Mouse (Mus musculus) lung, postnatal 0 days (tissue): Measurements from ENCODE around the gene Pcsk6. TPM values are rescaled to one million over a fixed set of nuclear protein-coding genes. Genes with fewer than 3 reads are reported as not detected.

ENCODE experiments used
- ATAC-seq: fragments of 200-750 bp; cut with Nextera tagmentation; 2 replicates; pipeline ENCODE4 v1.8.0; 2017; ENCODE audit warnings: moderate library complexity
- DNase-seq: peaks from one replicate; pipeline ENCODE4 v3.0.0-alpha.2; 2016; ENCODE audit warnings: low spot score
- H3K27ac ChIP-seq: fragments of 300-500 bp; sonication (generic); 2 replicates; pipeline ENCODE4 v1.5.1; 2014; ENCODE audit warnings: antibody characterized with exemption, mild to moderate bottlenecking, low read length, mixed read lengths
- H3K27me3 ChIP-seq: fragments of 300-500 bp; sonication (generic); replicated peaks from 2 replicates; pipeline ENCODE4 v1.6.1; 2014; ENCODE audit warnings: low read length, mixed read lengths; ENCODE audit not compliant: insufficient read depth
- H3K36me3 ChIP-seq: fragments of 300-500 bp; sonication (generic); 2 replicates; pipeline ENCODE4 v1.6.1; 2014; ENCODE audit warnings: low read length, mixed read lengths; ENCODE audit not compliant: insufficient read depth
- H3K4me1 ChIP-seq: fragments of 300-500 bp; sonication (generic); 2 replicates; pipeline ENCODE4 v1.6.1; 2014; ENCODE audit warnings: antibody characterized with exemption, low read depth, low read length, mixed read lengths; ENCODE audit not compliant: insufficient read depth
- H3K4me2 ChIP-seq: fragments of 300-500 bp; sonication (generic); replicated peaks from 2 replicates; pipeline ENCODE4 v1.6.1; 2014; ENCODE audit warnings: low read depth, mild to moderate bottlenecking, low read length, moderate library complexity, mixed read lengths
- H3K4me3 ChIP-seq: fragments of 300-500 bp; sonication (generic); 2 replicates; pipeline ENCODE4 v1.5.1; 2014; ENCODE audit warnings: low read depth, low read length
- H3K9ac ChIP-seq: fragments of 300-500 bp; sonication (generic); replicated peaks from 2 replicates; pipeline ENCODE4 v1.6.1; 2014; ENCODE audit warnings: low read depth, mild to moderate bottlenecking
- H3K9me3 ChIP-seq: fragments of 300-500 bp; sonication (generic); 2 replicates; pipeline ENCODE4 v1.6.1; 2016; ENCODE audit warnings: low read length, mixed read lengths
- CTCF ChIP-seq: IDR thresholded peaks from 2 replicates; pipeline ENCODE4 v1.5.1; 2016; ENCODE audit warnings: antibody characterized with exemption, mild to moderate bottlenecking
- EP300 ChIP-seq: IDR thresholded peaks from 2 replicates; pipeline ENCODE4 v1.6.1; 2016; ENCODE audit warnings: antibody characterized with exemption, mild to moderate bottlenecking, control low read depth
- WGBS: fragments of 180-500 bp; shearing (Covaris S2); extraction: QIAGEN DNeasy Blood & Tissue Kit; methylation state at CpG from one replicate; pipeline ENCODE4 v1.1.7; 2014; 5-methylcytosine and 5-hydroxymethylcytosine counted together
- polyA plus RNA-seq: library from polyadenylated mRNA; unstranded; fragments of >200 nt; fragmentation: Nextera tagmentation; extraction: Ambion mirVana; gene quantifications from 2 replicates; pipeline ENCODE4 v1.2.1, GENCODE M21; 2015

Pcsk6 gene
- polyA plus RNA-seq, 1 experiment from 2014 or later, result 1.4 TPM

DNA sequence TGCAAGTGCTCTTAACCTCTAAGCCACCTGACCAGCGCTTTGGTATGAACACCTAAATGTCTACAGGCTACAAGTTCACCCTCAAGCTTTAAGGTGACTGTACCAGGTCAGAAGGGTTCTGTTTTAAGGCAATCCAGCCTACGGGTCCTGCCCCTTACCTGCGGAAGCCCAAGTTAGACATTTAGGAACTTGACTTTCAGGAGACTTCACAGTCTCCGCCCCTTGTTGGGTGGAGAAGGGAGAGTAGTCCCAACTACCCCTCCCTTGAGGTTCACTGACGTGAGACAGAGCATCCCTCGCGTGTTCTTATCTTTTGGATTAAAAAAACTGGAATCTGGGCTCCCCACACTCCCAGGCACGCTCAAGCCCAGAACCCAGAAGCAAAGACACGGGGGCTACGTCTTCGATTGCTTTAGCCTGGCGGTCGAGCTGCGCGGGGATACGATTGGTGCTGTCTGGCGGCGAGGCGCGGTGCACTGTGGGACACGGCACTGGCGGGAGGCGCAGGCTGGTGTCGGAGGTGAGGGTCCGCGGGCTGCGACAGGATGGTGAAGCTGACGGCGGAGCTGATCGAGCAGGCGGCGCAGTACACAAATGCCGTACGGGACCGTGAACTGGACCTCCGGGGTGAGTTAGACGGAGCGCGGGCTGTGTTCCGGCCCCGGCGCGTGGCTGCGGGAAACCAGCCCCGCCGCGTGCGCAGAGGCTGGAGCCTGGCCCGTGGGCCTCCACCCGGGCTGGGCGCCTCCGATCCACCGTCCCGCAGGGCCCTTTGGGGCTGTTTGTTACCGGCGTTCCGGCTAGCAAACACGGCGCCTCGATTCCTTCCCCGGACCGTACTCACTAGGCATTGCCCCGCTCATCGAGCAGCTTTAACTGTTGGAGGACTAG lies 198.8 kb downstream of the Pcsk6 start:
- Histone ChIP-seq H3K36me3 (no peaks in the 10 kb centered on the region), H3K9me3 (no peaks in the 10 kb centered on the region), H3K4me2 (peak overlapping the region; percentile 90), H3K4me1 (peaks cover 6% of the 10 kb centered on the region; the same call in 1 of the 2 replicates), H3K27ac (no peak overlapping the region), H3K9ac (peak overlapping the region; percentile 85), H3K4me3 (peak overlapping the region; percentile 87), H3K27me3 (no peaks in the 10 kb centered on the region)
- WGBS, result 2% methylated on average over 56 of the region's 64 CpGs
- peak; percentile 92 for DNase-seq
- TF ChIP-seq CTCF, result peak; percentile 23
- no peak for TF ChIP-seq EP300
- peak; percentile 96 for ATAC-seq

DNA sequence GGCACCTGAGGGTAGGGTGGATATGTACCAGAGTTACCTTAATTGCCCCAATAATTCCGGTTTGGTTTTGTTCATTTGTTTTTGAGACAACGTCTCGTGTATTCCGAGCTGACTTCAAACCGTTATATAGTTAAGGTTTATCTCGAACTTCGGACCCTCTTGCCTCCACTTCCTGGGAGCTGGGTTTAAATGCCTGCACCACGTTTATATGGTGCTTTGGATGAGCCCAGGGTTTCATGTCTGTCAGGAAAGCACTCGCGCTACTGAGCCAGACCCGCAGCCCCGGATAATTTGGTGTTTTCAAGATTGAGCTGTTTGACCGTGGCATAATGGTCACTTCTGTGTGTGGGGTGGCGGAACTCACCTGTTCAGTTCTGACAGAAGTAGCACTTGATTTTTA lies 199.5 kb downstream of the Pcsk6 start:
- no peak for DNase-seq
- Histone ChIP-seq H3K9ac (peak overlapping the region; percentile 85), H3K4me3 (peak overlapping the region; percentile 87), H3K9me3 (no peaks in the 10 kb centered on the region), H3K27me3 (no peaks in the 10 kb centered on the region), H3K27ac (no peak overlapping the region), H3K36me3 (0 out of 2 replicates have a peak, but pooled peaks cover under 1% of the 10 kb centered on the region), H3K4me1 (peaks cover 6% of the 10 kb centered on the region; the same call in 1 of the 2 replicates), H3K4me2 (peak overlapping the region; percentile 90)
- no peak for ATAC-seq
- TF ChIP-seq CTCF, result no peak
- no peak for TF ChIP-seq EP300
- WGBS, result 1% methylated on average over 14 of the region's 14 CpGs

DNA sequence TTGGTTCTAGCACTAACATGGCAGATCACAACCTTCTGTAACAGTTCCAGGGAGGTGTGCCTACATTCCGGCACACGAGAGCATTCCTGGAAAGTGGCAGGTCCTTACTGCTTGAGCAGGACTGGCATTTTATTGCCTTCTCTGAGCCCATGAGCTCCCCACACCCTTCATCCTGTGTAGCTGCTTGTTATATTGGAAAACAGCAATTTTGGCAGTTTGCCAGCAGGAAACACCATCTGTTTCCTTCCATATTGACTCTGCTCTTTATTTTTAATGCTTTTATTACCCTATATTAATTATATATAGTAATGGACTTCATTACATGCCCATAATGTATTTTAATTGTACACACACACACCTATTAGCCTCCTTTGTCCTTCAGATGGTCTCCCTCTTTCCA lies 214.9 kb downstream of the Pcsk6 start:
- peaks cover 7% of the 10 kb centered on the region for H3K4me1 ChIP-seq
- ATAC-seq, result no peak
- H3K4me3 ChIP-seq, result no peak overlapping the region
- H3K9ac ChIP-seq, result no peak overlapping the region
- no peak for TF ChIP-seq CTCF
- TF ChIP-seq EP300, result no peak
- H3K27ac ChIP-seq, result no peak overlapping the region
- 60% methylated on average over 2 of the region's 2 CpGs for WGBS
- H3K9me3 ChIP-seq, result no peaks in the 10 kb centered on the region
- no peak for DNase-seq
- H3K27me3 ChIP-seq, result no peaks in the 10 kb centered on the region
- H3K36me3 ChIP-seq, result peaks cover 20% of the 10 kb centered on the region
- no peak overlapping the region for H3K4me2 ChIP-seq

DNA sequence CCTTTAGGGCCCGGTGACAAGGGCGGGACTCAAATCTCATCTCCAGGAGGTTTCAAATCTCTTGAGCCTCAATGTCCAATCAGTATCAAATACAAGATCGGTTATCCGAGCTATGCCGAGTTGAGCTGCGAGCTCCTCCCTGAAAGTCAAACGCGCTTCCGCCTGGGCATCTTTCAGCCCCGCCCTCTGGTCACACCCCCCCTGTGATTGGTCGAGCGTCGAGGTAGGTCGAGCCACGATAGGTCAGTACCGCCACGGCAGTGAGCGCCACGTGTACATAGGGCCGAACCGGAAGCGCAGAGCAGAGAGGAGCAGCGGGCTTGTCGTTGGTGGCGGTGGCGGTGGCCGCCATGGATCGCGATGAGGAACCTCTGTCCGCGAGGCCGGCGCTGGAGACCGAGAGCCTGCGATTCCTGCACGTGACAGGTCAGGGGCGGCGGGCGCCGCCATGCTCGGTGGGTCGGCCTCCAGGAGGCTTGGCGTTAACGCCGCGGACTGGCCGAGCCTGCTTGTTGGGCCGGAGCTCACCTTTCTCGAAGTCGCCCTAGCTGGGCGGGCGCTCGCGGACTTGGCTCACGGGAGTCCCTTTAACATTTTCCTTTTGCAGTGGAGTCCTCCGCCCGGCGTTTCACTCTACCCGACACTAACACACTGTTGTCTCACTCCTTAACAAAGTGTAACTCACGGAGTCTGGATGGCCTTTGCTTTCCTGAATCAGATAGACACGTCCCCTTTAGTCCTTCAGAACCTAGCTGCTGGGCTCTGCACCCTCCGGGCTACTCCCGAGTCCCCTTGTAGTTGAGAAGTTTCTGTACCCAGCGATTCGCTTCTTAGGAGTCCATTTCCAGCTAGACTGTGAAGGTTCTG lies 218.1 kb downstream of the Pcsk6 start, which contains the start of gene Selenos:
Selenos (plus strand) TSS at position 286 of the 867 bp plus-strand sequence.
- WGBS, result under 1% methylated on average over 59 of the region's 65 CpGs
- peaks cover 26% of the 10 kb centered on the region for H3K36me3 ChIP-seq
- H3K27ac ChIP-seq, result peak within 1 kb of the TSS; percentile 82
- DNase-seq (peak; percentile 98), ATAC-seq (peak; percentile 100)
- no peaks in the 10 kb centered on the region for H3K27me3 ChIP-seq
- no peaks in the 10 kb centered on the region for H3K9me3 ChIP-seq
- TF ChIP-seq CTCF (no peak), EP300 (no peak)
- H3K4me3 ChIP-seq, result peak within 1 kb of the TSS; percentile 68
- H3K9ac ChIP-seq, result peak within 1 kb of the TSS; percentile 67
- H3K4me2 ChIP-seq, result peak within 1 kb of the TSS; percentile 88
- H3K4me1 ChIP-seq, result peaks cover 7% of the 10 kb centered on the region

DNA sequence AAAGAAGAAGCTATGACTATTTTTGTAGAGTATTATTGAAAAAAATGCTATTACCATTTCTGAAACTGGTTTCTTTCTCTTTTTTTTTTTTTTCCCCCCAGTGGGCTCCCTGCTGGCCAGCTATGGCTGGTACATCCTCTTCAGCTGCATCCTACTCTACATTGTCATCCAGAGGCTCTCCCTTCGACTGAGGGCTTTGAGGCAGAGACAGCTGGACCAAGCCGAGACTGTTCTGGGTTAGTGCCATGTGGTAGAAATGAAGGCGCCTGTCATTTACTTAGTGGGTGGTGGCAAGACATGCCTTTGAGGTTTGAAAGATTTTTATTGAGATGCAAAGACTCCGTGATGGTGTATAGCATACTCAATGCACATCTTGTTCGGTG lies 218.7 kb downstream of the Pcsk6 start:
- 33% methylated on average over 5 of the region's 5 CpGs for WGBS
- H3K9me3 ChIP-seq, result no peaks in the 10 kb centered on the region
- H3K4me2 ChIP-seq, result peak overlapping the region; percentile 88
- H3K4me1 ChIP-seq, result peaks cover 7% of the 10 kb centered on the region
- peak overlapping the region; percentile 67 for H3K9ac ChIP-seq
- H3K4me3 ChIP-seq, result peak overlapping the region; percentile 68
- DNase-seq (peak; percentile 43), ATAC-seq (no peak)
- TF ChIP-seq EP300 (no peak), CTCF (peak; percentile 40)
- no peaks in the 10 kb centered on the region for H3K27me3 ChIP-seq
- H3K36me3 ChIP-seq, result peaks cover 25% of the 10 kb centered on the region
- peak overlapping the region; percentile 82 for H3K27ac ChIP-seq

DNA sequence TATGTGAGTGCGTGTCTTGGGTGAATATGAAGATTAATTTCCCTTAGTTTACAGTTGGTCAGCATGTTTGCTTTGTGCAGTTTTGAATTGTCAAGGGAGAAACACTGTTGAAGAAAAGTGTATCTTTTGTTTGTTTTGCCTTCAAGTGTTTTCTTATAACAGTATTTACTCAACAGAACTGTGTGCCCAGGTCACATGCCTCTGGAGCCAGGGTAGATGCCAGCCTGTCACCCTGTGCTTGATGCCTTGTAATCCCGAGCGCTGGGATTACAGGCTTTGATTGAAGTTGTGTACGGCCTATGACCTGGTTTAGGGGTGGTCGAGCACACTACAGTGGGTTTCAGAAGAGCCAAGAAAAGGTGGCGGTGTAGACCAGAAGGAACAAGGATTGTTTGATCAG lies 222.2 kb downstream of the Pcsk6 start:
- WGBS, result 72% methylated on average over 6 of the region's 6 CpGs
- H3K4me1 ChIP-seq, result peaks cover 6% of the 10 kb centered on the region
- peak; percentile 27 for DNase-seq
- H3K36me3 ChIP-seq, result peaks cover 47% of the 10 kb centered on the region; the same call in 1 of the 2 replicates
- TF ChIP-seq EP300, result no peak
- TF ChIP-seq CTCF, result no peak
- no peak overlapping the region for H3K27ac ChIP-seq
- no peaks in the 10 kb centered on the region for H3K9me3 ChIP-seq
- H3K27me3 ChIP-seq, result no peaks in the 10 kb centered on the region
- ATAC-seq, result no peak
- no peak overlapping the region for H3K9ac ChIP-seq
- no peak overlapping the region for H3K4me3 ChIP-seq
- no peak overlapping the region for H3K4me2 ChIP-seq
